Mouse (Mus musculus) forebrain, embryonic 16.5 days (tissue): Measurements from ENCODE around the gene Lrrc8c. TPM values are rescaled to one million over a fixed set of nuclear protein-coding genes. Genes with fewer than 3 reads are reported as not detected.

Experiments used
- ATAC-seq: fragments of 200-750 bp; cut with Nextera tagmentation; 2 replicates; pipeline ENCODE4 v1.8.0; 2017; ENCODE audit warnings: mild to moderate bottlenecking, moderate library complexity
- H3K27ac ChIP-seq: fragments of 300-500 bp; sonication (generic); 2 replicates; pipeline ENCODE4 v1.5.1; 2014; ENCODE audit warnings: low read length, control low read depth
- H3K27me3 ChIP-seq: fragments of 300-500 bp; sonication (generic); replicated peaks from 2 replicates; pipeline ENCODE4 v1.6.1; 2014; ENCODE audit warnings: low read length; ENCODE audit not compliant: control insufficient read depth, insufficient read depth
- H3K36me3 ChIP-seq: fragments of 300-500 bp; sonication (generic); 2 replicates; pipeline ENCODE4 v1.6.1; 2014; ENCODE audit not compliant: control insufficient read depth, insufficient read depth
- H3K4me1 ChIP-seq: fragments of 300-500 bp; sonication (generic); replicated peaks from 2 replicates; pipeline ENCODE4 v1.6.1; 2014; ENCODE audit warnings: low read length; ENCODE audit not compliant: control insufficient read depth, insufficient read depth
- H3K4me2 ChIP-seq: fragments of 300-500 bp; sonication (generic); 2 replicates; pipeline ENCODE4 v1.6.1; 2014; ENCODE audit warnings: mild to moderate bottlenecking, low read length, control low read depth
- H3K4me3 ChIP-seq: fragments of 300-500 bp; sonication (generic); replicated peaks from 2 replicates; pipeline ENCODE4 v1.5.1; 2014; ENCODE audit warnings: mild to moderate bottlenecking, low read length, control low read depth
- H3K9ac ChIP-seq: fragments of 300-500 bp; sonication (generic); replicated peaks from 2 replicates; pipeline ENCODE4 v1.6.1; 2014; ENCODE audit warnings: low read depth, low read length, control low read depth
- H3K9me3 ChIP-seq: fragments of 300-500 bp; sonication (generic); 2 replicates; pipeline ENCODE4 v1.6.1; 2016; ENCODE audit warnings: low read length; ENCODE audit not compliant: control insufficient read depth
- WGBS: fragments of 180-500 bp; shearing (Covaris S2); extraction: QIAGEN DNeasy Blood & Tissue Kit; methylation state at CpG from one replicate; pipeline ENCODE4 v1.1.7; 2014; 5-methylcytosine and 5-hydroxymethylcytosine counted together
- polyA plus RNA-seq: library from polyadenylated mRNA; unstranded; fragments of >200 nt; fragmentation: Nextera tagmentation; extraction: Ambion mirVana; gene quantifications from 2 replicates; pipeline ENCODE4 v1.2.1, GENCODE M21; 2015

Lrrc8c gene
- polyA plus RNA-seq, 1 experiment from 2014 or later, result 12.5 TPM

DNA sequence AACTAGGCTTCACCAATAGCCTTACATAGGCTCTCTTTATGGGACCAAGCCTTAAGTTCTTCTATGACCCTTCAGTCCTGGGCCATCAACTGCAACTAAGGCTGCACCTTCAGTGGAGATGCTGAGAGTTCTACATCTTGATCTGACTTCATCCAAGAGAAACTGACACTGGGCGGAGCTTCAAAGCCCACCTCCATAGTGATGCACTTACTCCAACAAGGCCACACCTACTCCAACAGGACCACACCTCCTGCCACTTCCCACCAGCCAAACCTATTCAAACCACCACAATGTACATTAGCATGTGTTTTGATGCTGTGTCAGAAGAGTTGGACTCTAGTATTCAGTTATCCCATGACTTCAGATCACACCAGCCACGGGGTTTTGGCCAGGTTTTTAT lies 17.0 kb downstream of the Lrrc8c start:
- no peaks in the 10 kb centered on the region for H3K27me3 ChIP-seq
- H3K9ac ChIP-seq, result no peak overlapping the region
- no peak overlapping the region for H3K4me2 ChIP-seq
- ATAC-seq, result no peak
- WGBS, result 88% methylated on average over 2 of the region's 2 CpGs
- H3K27ac ChIP-seq, result no peak overlapping the region
- no peaks in the 10 kb centered on the region for H3K36me3 ChIP-seq
- no peak overlapping the region for H3K4me3 ChIP-seq
- no peaks in the 10 kb centered on the region for H3K9me3 ChIP-seq
- no peaks in the 10 kb centered on the region for H3K4me1 ChIP-seq

DNA sequence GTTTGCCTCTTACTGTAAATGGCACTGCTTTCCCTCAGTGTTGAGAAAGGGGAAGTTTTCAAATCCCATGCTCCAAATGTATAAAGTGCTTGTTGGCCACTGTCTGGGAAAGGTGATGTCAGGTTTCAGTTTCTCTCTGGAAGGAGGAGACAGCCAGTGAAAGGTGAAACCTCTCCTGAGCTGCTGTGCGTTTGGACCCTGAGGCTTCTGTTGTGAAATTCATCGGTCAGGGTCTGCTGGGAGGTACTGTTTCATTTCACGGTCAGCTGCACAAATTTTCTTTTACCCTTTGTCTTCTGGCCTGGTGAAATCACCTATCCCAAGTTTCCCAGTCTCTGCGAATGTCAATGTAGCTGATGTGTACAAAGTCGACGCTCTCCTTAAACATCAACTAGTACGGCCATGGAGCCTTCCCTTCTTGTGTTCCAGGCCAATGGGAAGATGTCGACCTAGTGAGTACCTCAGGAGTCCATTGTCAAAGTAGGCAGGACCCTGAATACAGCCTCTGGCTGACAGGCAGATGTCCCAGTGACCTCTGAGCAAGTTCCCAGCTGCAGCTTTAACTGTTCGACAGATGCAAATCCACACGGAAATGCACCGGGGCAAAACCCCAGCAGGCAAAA lies 18.0 kb downstream of the Lrrc8c start:
- Histone ChIP-seq H3K4me1 (no peaks in the 10 kb centered on the region), H3K4me2 (no peak overlapping the region), H3K27me3 (no peaks in the 10 kb centered on the region), H3K27ac (no peak overlapping the region), H3K9ac (no peak overlapping the region), H3K36me3 (no peaks in the 10 kb centered on the region), H3K4me3 (no peak overlapping the region), H3K9me3 (no peaks in the 10 kb centered on the region)
- no peak for ATAC-seq
- 77% methylated on average over 11 of the region's 11 CpGs for whole genome bisulfite sequencing

DNA sequence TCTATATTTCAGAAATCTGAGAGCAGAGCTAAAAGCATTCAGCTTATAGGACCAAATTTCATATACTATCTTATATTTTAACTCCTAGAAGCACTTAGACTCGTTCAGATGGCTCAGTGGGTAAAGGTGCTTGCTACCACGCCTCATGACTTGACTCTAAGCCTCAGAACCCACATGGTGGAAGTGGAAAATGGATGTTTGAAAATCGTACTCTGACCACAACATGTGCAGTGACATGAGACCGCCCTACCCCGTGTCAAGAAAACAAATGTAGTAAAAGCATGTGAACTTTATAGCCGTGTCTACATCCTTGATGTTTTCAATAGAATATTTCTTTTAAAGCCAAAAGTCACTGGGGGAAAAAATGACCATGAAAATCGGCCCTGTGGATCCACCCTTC lies 21.9 kb downstream of the Lrrc8c start:
- no peaks in the 10 kb centered on the region for H3K36me3 ChIP-seq
- no peaks in the 10 kb centered on the region for H3K4me1 ChIP-seq
- H3K9ac ChIP-seq, result no peak overlapping the region
- H3K9me3 ChIP-seq, result no peaks in the 10 kb centered on the region
- H3K4me2 ChIP-seq, result no peak overlapping the region
- no peak overlapping the region for H3K27ac ChIP-seq
- H3K4me3 ChIP-seq, result no peak overlapping the region
- no peak for ATAC-seq
- no peaks in the 10 kb centered on the region for H3K27me3 ChIP-seq
- WGBS, result 95% methylated on average over 7 of the region's 7 CpGs

DNA sequence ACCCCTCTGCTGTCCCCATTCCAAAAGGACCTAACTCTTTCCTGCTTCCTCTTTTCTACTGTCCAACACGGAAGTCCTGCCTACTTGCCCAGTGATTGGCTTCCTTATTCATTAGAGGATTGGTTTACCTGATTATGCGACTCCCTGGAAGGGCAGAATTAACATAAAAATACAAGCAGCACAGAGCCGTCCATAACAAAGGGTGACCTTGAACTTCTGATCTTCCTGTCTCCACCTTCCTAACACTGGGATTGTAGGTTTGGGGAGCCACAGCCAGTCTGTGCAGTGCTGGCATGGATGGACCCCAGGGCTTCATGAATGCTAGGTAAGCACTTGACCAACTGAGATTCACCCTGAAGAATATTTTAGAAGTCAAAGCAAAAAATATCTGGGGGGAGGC lies 25.9 kb downstream of the Lrrc8c start:
- Histone ChIP-seq H3K4me3 (no peak overlapping the region), H3K4me2 (no peak overlapping the region), H3K9ac (no peak overlapping the region), H3K4me1 (no peaks in the 10 kb centered on the region), H3K27me3 (no peaks in the 10 kb centered on the region), H3K27ac (no peak overlapping the region), H3K9me3 (no peaks in the 10 kb centered on the region), H3K36me3 (no peaks in the 10 kb centered on the region)
- no peak for ATAC-seq
- WGBS, result 30% methylated on average over 3 of the region's 3 CpGs

GRCm38 (mm10) chr5:105547115-105547514 lies 27.9 kb downstream of the Lrrc8c start:
- Histone ChIP-seq H3K4me1 (no peaks in the 10 kb centered on the region), H3K9ac (no peak overlapping the region), H3K36me3 (no peaks in the 10 kb centered on the region), H3K4me3 (no peak overlapping the region), H3K27ac (no peak overlapping the region), H3K27me3 (no peaks in the 10 kb centered on the region), H3K4me2 (no peak overlapping the region), H3K9me3 (no peaks in the 10 kb centered on the region)
- ATAC-seq, result no peak
- 94% methylated on average over 4 of the region's 4 CpGs for WGBS

- no peak for ATAC-seq
- H3K27me3 ChIP-seq, result no peaks in the 10 kb centered on the region
- H3K27ac ChIP-seq, result no peak overlapping the region
- no peak overlapping the region for H3K9ac ChIP-seq
- no peak overlapping the region for H3K4me2 ChIP-seq
- no peaks in the 10 kb centered on the region for H3K4me1 ChIP-seq
- no peaks in the 10 kb centered on the region for H3K36me3 ChIP-seq
- no peak overlapping the region for H3K4me3 ChIP-seq
- no peaks in the 10 kb centered on the region for H3K9me3 ChIP-seq
- 85% methylated on average over 1 of the region's 1 CpGs for WGBS
Measured at GRCm38 (mm10) chr5:105551808-105552207, 32.6 kb downstream of the Lrrc8c start.

DNA sequence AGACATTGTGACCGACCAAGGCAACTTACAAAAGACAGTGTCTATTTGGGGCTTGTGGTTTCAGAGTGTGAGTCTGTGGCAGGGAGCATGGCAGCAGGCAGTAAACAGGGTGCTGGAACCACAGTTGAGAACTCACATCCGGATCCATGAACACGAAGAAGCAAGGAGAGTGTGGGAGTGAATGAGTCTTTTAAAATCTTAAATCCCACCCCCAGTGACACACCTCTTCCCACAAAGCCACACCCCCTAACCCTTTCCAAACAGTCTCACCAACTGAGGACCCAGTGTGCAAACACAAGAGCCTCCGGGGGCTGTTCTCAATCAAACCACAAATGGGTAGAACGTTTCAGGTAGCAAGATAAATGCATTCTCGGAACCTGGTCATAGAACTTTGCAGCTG lies 37.1 kb downstream of the Lrrc8c start:
- H3K4me1 ChIP-seq, result no peaks in the 10 kb centered on the region
- H3K4me3 ChIP-seq, result no peak overlapping the region
- 93% methylated on average over 6 of the region's 6 CpGs for WGBS
- H3K27me3 ChIP-seq, result no peaks in the 10 kb centered on the region
- no peak overlapping the region for H3K27ac ChIP-seq
- 0 out of 2 replicates have a peak, but pooled peaks cover 2% of the 10 kb centered on the region for H3K9me3 ChIP-seq
- no peak overlapping the region for H3K9ac ChIP-seq
- no peaks in the 10 kb centered on the region for H3K36me3 ChIP-seq
- no peak for ATAC-seq
- no peak overlapping the region for H3K4me2 ChIP-seq

DNA sequence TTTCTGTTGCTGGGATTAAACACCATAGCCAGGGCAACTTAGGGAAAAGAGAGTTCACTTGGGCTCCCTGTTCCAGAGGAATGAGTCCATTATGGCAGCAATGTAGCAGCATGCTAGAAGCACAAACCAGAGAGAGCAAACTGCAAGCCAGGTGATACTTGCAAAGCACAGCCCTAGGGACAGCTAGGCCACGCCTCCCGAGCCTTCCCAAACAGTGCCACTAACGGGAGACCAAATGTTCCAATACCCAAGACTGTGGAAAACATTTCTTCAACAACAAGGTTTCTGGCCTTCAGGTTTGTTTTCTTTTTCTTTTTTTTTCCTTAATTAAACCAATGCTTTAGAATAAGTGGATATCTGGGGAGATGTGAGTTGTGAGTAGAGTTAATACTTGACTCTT lies 38.2 kb downstream of the Lrrc8c start:
- peak; percentile 10; the same call in 1 of the 2 replicates for ATAC-seq

GRCm38 (mm10) chr5:105557777-105558240 lies 38.6 kb downstream of the Lrrc8c start:
- Histone ChIP-seq H3K4me3 (no peak overlapping the region), H3K27me3 (no peaks in the 10 kb centered on the region), H3K9me3 (0 out of 2 replicates have a peak, but pooled peaks cover 2% of the 10 kb centered on the region), H3K4me1 (no peaks in the 10 kb centered on the region), H3K4me2 (no peak overlapping the region), H3K36me3 (no peaks in the 10 kb centered on the region), H3K27ac (peak overlapping the region; percentile 37; the same call in 1 of the 2 replicates), H3K9ac (no peak overlapping the region)
- ATAC-seq, result peak; percentile 89
- WGBS, result 26% methylated on average over 4 of the region's 4 CpGs

More for the DNA sequence above, 38.2 kb downstream of the Lrrc8c start:
- Histone ChIP-seq H3K4me1 (no peaks in the 10 kb centered on the region), H3K27ac (no peak overlapping the region), H3K4me2 (no peak overlapping the region), H3K4me3 (no peak overlapping the region), H3K27me3 (no peaks in the 10 kb centered on the region), H3K9ac (no peak overlapping the region), H3K36me3 (no peaks in the 10 kb centered on the region), H3K9me3 (0 out of 2 replicates have a peak, but pooled peaks cover 2% of the 10 kb centered on the region)
- WGBS, result 86% methylated on average over 3 of the region's 3 CpGs

DNA sequence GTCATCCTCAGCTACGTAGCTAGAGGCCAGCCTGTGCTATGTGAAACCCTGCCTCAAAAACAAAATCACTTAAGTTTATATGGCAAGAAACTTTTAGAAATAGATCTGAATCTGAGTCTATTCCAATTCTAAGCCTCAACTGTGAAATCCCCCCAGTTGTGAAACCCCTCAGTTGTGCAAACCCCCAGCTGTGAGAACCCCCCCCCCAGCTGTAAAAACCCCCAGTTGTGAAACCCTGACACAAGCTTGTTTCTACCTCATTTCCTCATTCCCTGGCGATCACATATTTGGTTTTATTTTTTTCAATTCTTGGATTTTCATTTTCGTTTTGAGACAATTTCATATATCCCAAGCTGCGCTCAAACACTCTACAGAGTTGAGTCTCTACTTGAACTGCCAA lies 39.3 kb downstream of the Lrrc8c start:
- 91% methylated on average over 4 of the region's 4 CpGs for WGBS
- ATAC-seq, result no peak

More for the DNA sequence above, 39.3 kb downstream of the Lrrc8c start:
- Histone ChIP-seq H3K27me3 (no peaks in the 10 kb centered on the region), H3K36me3 (no peaks in the 10 kb centered on the region), H3K4me1 (no peaks in the 10 kb centered on the region), H3K9me3 (0 out of 2 replicates have a peak, but pooled peaks cover 2% of the 10 kb centered on the region), H3K4me2 (no peak overlapping the region), H3K4me3 (no peak overlapping the region), H3K9ac (no peak overlapping the region), H3K27ac (no peak overlapping the region)
